Mouse (Mus musculus) adrenal gland, postnatal 14 days (tissue): ENCODE measurements around the gene Prkag2. TPM values are rescaled to one million over a fixed set of nuclear protein-coding genes. Genes with fewer than 3 reads are reported as not detected.

Experiments
- DNase-seq: peaks from one replicate; pipeline ENCODE4 v3.0.0; 2021; ENCODE audit warnings: mixed read lengths
- total RNA-seq: library from RNA; stranded (reverse); gene quantifications from 2 replicates; pipeline ENCODE4 v1.2.3, GENCODE M21; 2021

The Prkag2 gene
- total RNA-seq, 1 experiment from 2014 or later = 74.9 TPM

DNA sequence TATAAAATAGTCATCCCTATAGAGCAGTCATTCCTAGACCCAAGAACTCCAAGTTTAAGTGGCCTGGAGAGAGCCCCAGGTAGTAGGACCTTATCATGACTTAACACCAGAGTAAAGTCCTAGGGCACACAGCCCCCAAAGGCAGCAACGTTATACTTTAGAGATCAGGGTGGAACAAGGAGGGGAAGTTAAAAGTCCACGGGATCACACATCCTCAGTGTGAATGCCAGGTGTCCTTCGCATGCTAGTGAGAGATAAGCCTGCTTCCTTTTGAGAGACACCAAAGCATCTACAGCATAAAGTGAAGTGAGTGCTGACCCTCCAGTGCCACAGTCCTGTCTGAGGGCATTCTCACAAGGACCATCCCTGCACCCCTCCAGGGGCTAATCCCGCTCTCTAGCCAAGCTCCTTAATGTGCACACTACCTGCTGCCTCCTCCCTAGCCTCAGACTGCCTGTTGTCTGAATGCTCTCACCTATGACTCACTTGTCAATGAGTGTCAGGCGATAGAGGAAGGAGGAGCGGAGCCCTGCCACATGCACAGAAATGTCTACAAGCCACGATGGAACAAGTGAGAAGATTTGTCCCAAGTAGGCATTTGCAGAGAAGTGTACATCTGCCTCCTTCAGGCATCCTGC is 132.4 kb downstream of the Prkag2 start:
- no peak for DNase-seq

DNA sequence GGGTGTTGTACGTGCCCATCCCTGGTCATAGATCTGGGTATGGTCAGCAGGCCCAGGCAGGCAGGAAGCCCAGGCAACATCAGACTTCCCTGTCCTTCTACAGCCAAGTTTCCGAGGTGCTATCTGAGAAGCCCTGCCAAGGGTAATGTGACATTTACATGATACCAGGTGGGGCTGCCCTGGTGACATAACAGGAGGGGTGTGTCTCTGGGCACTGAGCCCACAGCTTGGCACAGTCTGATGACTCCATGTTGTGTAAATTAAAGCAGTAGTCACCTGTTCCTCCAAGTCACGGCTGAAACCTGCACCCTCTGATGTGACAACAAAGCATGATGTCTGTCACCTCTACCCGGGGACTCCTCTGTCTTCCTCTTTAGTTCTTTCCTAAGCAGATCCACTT is 136.7 kb downstream of the Prkag2 start:
- DNase-seq = peak; percentile 56

DNA sequence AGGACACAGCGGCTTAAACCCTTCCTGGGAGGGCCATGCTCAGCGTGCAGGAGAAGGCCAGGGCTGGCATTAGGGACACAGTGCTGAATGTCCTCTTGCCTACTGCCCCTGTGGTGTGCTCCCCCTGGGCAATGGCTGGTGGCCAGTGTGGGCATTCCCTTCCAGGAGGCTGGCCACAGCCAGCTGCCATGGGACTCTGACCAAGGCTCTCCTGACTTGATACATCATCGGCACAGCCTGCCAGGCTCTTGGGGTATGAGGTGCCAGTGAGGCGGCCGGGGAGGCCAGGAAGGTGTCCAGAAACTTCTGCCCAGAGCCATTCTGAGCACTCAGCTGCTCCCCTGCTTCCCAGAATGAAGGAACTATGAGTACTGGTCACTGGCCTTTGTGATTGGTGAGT is 139.7 kb downstream of the Prkag2 start:
- peak; percentile 81 for DNase-seq

DNA sequence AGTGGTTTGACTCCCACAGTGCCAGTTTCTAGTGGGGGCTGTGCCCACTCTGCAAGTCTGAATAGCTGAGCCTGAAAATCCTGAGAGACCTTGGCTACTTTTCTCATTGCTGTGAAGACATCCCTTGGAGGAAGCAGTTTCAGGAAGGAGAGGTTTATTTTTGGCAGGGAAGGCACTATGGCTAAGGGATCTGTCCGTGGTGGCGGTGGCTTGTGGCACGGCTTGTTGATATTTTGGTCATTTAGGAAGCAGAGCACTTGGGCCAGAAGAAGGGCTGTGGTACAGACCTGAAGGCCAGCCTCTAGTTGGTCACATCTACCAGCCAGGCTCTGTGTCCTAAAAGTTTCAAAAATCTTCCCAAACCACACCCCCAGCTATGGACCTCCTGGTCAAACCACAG is 140.7 kb downstream of the Prkag2 start:
- no peak for DNase-seq

DNA sequence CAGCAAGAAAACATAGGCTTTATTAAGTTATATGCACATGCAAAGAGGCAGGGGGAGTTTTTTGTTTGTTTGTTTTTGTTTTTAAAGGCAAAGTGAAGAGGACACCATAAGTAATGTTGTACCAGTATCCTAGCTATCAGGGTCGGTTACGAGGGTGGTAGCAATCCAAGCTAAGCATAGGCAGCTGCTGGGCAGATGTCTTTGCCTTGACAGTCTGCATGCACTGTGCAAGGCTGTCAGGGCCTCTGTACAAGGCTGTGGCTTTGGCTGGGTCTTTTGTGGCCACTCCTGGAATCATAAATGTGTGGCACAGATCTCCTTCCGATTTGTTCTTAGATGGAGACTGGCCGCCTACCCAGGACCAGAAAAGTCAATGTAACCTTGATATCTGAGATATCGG is 141.8 kb downstream of the Prkag2 start:
- no peak for DNase-seq

DNA sequence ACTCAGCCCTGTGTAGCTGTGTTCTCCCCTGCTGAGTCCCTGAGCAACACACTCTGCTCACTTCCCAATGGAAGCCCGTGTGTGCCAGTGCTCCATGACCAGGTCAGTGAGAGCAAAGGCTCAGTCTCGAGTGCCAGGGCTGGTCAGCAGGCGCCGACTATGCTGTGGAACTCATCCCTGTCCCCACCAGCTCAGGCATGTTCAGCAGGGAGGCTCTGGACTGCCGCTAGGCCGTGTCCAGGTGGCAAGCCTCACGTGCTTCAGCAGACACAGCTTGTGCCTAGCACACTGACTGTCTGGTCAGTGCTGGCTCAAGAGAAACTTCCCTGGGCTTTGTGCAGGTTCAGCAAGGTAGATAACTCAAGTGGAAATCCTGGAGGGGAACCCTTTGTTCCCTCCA is 143.6 kb downstream of the Prkag2 start:
- no peak for DNase-seq

DNA sequence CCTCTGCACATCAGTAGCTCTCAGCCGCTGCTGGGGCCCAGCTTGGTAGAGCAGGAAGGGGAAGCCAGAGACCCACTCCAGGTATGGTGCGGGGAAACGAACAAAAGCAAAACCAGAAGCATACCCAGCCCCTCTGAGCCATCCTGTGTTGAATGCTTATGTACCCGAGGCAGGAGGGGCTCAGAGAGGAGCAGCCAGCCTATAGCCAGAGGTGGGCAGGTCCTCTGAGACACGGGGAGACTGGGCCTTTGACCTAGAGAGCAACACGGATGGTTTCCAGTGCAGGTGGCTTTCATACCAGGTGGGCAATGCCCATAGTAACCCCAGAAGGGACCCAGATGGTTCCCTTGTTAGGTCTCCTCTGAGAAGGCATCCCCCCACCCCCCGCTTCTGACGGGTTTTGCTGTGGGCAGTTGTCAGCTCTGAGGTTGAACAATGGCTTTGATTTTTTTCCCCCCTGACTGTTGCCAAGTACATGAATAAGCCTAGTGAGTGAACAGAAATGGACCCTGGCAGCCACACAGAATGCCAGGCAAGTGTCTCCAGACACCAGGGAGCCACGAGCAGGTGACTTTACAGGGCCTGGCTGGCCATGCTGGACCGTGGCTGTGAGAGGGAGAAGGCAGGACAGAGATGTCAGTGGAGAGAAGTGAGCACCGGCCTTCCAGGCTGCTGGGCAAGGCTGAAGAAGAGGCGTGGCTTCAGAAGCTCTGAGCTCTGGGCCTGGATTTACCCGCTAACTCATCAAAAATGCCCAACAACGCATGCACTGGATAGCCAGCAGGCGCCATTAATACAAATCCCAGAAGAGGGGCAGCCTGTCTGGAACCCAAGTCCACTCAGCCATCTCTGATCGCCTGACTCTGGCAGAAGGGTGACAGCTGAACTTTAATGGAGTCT is 147.3 kb downstream of the Prkag2 start:
- DNase-seq = no peak

DNA sequence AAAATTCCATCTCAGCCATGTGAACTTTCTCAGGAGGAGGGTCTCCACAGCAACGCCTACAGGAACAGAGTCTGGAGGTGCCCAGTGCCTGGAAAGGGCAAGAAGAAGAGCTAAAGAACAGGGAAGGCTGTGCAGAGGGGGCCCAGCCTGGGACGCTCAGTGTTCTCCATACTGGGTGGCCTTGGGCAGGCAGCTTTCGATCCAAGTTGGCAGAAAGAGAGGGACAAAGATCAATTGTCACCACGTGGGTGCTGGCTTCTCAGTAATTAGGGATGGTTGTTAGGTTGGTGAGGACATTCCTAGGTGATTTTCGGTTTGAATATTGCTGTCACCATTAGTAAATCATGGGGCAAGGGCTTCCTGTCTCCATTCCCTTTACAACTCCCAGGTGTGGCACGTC is 148.2 kb downstream of the Prkag2 start:
- no peak for DNase-seq

DNA sequence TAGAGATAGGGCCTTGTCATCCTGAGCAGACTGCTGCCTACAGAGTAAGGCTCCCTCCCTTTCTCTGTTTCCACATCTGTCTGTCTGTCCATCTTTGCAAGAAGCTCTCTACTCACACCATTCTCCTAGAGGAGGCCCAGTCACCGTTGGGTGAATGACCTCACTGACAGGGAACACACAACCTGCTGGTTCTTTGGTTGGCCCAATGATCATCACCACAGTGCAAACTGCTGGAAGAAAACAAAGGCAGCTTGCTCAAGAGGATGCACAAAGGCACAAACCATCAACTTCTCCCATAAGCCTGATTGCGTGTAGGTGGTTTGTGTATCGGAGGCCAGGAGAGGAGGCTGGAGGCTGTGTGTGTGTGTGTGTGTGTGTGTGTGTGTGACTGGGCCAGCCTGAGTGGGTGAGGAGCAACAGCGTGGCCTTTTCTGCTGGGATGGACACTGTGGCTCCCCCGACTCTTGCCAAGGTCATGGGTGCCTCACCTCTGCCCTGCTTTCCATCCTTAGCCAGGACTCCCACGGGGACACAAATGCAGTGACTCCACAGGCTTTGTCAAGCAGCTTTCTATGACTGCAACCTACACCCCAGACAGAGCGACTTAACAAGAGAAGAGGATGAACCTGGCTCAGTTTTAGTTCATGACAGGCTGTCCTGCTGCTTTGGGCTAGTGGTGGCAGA is 149.4 kb downstream of the Prkag2 start:
- no peak for DNase-seq

DNA sequence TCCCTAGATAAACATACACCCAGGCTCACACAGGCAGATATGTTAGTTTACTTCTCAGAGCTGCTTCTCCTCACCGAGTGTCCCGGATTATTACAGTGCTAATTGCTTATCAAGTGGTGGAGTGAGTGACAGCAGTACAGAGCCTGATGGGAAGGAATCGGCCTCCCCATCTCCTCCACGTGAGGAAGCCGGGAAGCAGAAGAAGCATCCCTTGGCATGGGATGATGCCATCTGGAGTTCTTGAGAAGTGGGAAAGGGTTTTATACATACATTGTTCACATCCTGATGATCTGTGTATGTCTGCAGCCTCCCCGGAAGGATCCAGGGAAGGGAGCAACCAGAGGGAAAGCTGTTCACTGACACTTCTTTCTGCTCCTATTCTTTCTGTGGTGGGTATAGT is 150.4 kb downstream of the Prkag2 start:
- DNase-seq = no peak

DNA sequence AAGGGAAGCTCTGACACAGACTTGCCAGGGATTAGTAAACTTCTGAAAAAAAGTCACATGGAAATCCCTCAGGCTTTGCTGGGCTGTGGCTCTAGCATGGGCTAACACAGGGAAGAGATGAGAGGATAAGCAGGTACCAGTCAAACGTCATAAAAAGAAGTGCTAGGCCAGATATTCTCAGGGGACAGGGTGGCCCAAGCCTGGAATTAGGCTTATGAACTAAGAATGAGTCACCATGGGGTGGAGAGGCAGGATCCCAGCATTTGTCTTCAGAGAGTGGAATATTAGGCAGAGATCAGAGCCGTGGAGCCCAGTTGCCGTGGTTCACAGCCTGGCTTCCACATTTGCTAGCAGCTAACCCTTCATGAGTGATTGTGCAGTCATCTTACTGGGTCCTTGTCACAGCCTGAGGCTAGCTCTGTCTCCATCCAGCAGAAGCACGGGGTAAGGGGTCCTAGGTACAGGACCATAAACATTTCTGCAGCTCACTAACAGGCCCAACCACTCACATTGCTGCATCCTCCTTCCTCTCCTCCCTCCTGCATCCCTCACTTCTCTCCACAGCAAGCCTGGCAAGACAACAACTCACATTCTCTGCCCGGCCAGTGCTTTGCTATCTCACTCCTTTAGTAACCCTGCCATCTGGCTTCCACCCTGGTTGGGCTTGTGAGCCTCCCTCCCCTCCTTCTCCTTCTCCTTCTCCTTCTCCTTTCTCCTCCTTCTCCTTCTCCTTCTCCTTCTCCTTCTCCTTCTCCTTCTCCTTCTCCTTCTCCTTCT is 162.2 kb downstream of the Prkag2 start:
- no peak for DNase-seq

DNA sequence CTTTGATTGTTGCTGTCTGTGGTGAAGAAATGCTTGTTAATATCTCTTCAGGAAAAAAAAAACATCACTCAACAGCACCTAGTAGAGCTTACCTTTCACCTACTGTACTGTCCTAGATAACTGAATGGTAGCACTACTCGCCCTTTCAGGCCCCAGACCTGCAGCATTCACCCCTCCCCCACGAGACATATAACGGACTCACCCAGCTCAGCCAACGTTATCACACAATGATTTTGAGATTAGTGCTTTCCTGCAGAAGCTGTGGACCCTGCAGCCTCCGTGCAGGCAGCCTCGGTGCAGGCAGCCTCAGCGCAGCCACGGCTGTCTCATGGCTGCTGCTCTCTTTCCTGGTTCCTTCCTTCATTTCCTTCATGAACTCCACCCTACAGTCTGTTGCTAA is 164.0 kb downstream of the Prkag2 start:
- no peak for DNase-seq

DNA sequence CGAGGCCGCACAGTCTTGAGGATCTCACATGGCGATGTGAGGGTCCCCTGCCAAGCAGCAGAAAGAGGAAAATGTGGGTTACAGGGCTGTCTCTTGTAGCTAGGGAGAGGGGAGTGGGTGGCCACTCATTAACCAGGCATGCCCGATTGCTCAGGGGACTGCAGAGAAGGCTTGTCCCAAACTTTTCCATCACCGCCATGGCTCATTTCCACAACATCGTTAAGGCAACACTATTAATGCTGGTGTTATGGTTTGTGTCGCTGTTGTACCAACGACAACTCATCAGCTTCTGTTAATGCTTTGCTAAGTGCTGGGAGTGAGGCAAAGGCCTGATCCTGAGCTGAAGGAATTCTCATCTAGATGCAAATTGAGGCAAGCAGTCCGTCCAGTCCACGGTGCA is 165.0 kb downstream of the Prkag2 start:
- no peak for DNase-seq

DNA sequence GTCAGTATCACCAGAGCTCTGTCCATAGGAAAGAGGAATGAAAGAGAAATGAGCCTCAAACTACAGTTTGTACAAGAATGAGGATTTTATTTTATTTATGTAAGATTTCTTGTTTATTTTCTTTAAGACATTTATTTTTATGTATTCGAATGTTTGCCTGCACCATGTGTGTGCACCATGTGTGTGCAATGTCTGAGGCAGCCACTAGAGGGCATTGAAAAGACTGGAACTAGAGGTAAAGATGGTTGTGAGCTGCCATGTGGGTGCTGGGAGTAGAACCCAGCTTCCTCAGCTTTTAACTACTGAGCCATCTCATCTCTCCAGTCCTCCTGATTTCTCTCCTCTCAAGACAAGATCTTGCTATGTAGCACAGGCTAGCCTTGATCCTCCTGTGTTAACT is 166.7 kb downstream of the Prkag2 start:
- no peak for DNase-seq

DNA sequence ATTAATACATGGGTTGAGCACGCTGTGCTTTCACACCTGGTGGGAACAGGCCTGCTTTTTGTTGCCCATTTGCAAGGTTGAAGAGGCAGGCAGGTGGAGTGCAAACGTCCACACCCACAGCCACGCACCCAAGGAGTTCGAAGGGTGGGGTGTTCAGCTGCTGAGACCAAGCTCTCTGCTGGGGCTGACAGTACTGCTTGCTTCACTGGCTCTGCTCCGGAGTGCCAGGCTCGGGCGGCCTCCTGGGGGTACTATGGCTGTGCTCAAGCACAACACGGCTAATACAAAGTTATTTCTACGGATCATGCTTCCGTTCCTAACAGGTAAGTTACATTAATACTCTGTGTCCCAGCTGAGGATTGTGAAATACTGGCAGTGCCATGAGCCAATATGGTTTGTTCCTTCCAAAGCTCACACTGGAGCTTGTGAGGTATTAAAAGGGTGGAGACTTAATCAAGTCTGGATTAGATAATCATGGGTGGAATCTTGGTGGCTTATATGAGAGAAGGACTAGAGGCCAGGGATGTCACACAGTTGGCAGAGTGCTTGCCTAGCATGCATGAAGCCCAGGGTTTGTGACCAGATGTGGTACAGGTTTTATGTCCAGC is 168.8 kb downstream of the Prkag2 start:
- DNase-seq = peak; percentile 38

DNA sequence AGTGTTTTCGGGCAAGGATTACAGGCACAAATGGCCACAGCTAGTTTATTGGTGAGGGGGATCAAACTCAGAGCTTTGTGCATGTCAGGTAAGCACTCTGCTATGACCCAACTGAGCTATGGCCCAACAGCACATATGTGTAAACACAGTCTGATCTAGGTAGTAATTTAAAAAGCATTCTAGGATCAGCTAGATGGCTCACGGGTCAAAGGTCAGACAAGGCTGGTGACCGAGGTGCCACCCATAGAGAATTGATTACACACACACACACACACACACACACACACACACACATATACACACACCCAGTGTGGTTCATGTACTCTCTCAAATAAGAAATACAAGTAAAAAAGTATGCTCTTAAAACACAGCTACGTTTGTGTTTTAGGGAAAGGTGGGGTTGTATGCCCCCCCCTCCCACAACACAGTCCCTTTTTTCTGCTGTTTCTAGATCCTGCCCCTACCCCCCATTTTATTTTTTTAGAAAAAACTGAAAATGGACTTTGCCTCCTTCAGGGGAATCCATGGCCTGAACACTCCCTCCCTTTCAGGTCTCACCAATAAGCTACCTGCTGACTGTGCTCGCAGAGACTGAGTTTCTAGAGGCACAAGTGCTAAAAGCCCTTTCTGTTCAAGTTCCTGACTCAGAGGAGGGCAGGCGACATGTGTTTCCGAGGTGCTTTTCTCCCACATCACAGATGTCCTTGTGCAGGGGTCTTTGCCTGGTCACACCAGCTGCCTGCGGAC is 169.4 kb downstream of the Prkag2 start:
- no peak for DNase-seq

DNA sequence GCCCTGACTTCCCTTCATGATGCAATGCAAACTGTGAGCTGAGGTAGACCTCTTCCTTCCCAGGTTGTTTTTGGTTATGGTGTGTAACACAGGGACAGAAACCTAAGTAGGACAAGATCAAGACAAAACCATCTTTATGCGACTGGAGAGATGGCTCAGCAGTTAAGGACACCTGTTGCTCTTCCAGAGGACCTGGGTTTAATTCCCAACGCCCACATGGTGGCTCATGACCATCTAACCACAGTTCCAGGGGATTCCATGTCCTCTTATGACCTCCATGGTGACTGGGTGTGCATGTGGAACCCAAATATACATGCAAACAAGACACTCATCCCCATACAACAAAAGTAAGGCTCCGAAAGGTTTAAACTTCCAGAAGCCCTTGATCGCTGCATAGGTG is 171.6 kb downstream of the Prkag2 start:
- DNase-seq = no peak

DNA sequence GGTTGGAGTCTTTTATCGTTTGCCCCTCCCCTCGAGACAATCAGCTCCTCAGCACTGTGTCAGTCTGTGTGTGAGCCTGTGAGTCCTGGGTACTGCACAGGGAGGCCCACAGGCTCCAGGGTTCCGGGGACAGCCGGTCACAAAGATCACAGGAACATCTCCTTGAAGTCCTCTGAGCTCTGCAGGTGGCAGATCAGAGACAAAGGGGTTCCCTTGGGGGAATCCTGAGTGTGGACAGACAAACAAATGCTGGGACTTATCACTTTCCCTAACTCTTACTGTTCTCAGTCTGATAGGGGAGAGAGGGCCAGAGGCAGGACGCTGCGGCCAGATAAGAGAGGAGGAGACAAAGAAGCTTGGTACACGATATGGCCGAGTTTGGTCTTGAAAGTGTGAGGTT is 172.7 kb downstream of the Prkag2 start:
- DNase-seq = no peak

DNA sequence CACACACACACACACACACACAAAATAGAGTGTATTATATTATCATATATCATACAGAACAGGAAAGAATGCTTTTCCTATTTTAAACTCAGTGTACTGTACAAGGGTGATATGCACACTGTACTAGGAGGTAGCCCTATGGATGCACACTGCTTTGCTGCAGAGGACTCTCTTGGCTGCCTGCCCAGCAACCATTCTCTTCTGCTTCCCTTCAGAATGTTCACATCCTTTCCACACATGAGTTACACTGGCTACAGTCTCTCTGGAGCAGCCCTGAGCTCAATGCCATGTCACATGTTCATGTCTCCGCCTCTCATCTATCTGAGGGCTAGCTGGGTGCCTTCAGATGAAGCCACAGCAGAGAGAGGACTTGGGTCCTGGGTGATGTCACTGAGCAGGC is 181.3 kb downstream of the Prkag2 start:
- no peak for DNase-seq

DNA sequence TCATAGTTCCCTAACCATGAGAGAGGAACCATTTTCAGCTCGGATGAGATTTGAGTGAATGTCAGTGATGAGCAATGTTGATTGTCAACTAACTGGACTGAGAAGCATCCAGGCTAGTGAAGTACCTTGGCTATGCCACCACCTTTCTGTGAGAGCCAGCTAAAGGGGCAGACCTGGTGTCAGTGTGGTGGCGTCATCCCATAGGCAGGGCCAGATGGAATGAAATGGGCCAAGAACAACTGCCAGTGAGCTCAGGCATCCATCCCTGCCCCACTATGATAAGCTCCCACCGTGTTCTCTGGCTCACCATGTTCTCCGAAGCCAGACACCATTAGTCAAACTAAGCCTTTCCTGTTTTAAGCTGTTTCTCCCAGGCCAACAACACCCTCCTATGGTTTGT is 183.9 kb downstream of the Prkag2 start:
- no peak for DNase-seq

DNA sequence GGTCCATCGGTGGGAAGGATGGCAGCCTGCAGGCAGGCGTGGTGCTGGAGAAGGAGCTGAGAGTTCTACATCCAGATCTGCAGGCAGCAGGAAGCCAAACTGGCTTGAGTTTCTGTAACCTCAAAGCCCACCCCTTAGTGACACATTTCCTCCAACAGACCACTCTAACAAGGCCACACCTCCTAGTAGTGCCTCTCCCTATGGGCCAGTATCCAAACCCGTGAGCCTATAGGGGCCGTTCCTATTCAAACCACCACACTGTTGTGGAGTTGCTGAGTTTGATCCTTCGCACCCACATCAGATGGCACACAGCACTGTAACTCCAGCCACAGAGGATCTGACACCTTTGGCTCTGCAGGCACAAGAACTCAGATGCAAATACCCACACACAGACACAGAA is 185.3 kb downstream of the Prkag2 start:
- DNase-seq = no peak
